Mouse (Mus musculus) forebrain, postnatal 0 days (tissue): ENCODE measurements around the gene Tet2. TPM values are rescaled to one million over a fixed set of nuclear protein-coding genes. Genes with fewer than 3 reads are reported as not detected.

ENCODE experiments used
- ATAC-seq: fragments of 200-750 bp; cut with Nextera tagmentation; 2 replicates; pipeline ENCODE4 v1.8.0; 2017; ENCODE audit warnings: mild to moderate bottlenecking, moderate library complexity
- DNase-seq: peaks from one replicate; pipeline ENCODE4 v3.0.0-alpha.2; 2015
- H3K27ac ChIP-seq: fragments of 300-500 bp; sonication (generic); 2 replicates; pipeline ENCODE4 v1.5.1; 2014; ENCODE audit warnings: low read depth, mild to moderate bottlenecking, antibody characterized with exemption, low read length, moderate library complexity, mixed read lengths
- H3K27me3 ChIP-seq: fragments of 300-500 bp; sonication (generic); 2 replicates; pipeline ENCODE4 v1.6.1; 2014; ENCODE audit warnings: mild to moderate bottlenecking, low read length, mixed read lengths; ENCODE audit not compliant: insufficient read depth
- H3K36me3 ChIP-seq: fragments of 300-500 bp; sonication (generic); 2 replicates; pipeline ENCODE4 v1.6.1; 2014; ENCODE audit warnings: mild to moderate bottlenecking, moderate library complexity; ENCODE audit not compliant: insufficient read depth
- H3K4me1 ChIP-seq: fragments of 300-500 bp; sonication (generic); 2 replicates; pipeline ENCODE4 v1.6.1; 2014; ENCODE audit warnings: antibody characterized with exemption; ENCODE audit not compliant: insufficient read depth
- H3K4me2 ChIP-seq: fragments of 300-500 bp; sonication (generic); 2 replicates; pipeline ENCODE4 v1.6.1; 2014; ENCODE audit warnings: low read depth, mild to moderate bottlenecking, moderate library complexity
- H3K4me3 ChIP-seq: fragments of 300-500 bp; sonication (generic); 2 replicates; pipeline ENCODE4 v1.5.1; 2014; ENCODE audit warnings: low read depth, low read length, mixed read lengths
- H3K9ac ChIP-seq: fragments of 300-500 bp; sonication (generic); 2 replicates; pipeline ENCODE4 v1.6.1; 2014; ENCODE audit warnings: mild to moderate bottlenecking
- H3K9me3 ChIP-seq: fragments of 300-500 bp; sonication (generic); 2 replicates; pipeline ENCODE4 v1.6.1; 2016; ENCODE audit warnings: low read length
- CTCF ChIP-seq: sonication (generic); IDR thresholded peaks from 2 replicates; pipeline ENCODE4 v1.5.1; 2016; ENCODE audit warnings: antibody characterized with exemption, control low read depth, low read depth
- WGBS: fragments of 180-500 bp; shearing (Covaris S2); extraction: QIAGEN DNeasy Blood & Tissue Kit; methylation state at CpG from one replicate; pipeline ENCODE4 v1.1.7; 2014; 5-methylcytosine and 5-hydroxymethylcytosine counted together
- polyA plus RNA-seq: library from polyadenylated mRNA; unstranded; fragments of >200 nt; fragmentation: Nextera tagmentation; extraction: Ambion mirVana; gene quantifications from 2 replicates; pipeline ENCODE4 v1.2.1, GENCODE M21; 2015
- total RNA-seq: library from RNA; depleted of rRNA; stranded (reverse); fragments of >200 nt; gene quantifications from 2 replicates; pipeline ENCODE4 v1.2.3, GENCODE M21; 2014

The Tet2 gene
- total and polyA plus RNA-seq, 2 experiments from 2014 or later = 11.8 to 49.6 TPM

DNA sequence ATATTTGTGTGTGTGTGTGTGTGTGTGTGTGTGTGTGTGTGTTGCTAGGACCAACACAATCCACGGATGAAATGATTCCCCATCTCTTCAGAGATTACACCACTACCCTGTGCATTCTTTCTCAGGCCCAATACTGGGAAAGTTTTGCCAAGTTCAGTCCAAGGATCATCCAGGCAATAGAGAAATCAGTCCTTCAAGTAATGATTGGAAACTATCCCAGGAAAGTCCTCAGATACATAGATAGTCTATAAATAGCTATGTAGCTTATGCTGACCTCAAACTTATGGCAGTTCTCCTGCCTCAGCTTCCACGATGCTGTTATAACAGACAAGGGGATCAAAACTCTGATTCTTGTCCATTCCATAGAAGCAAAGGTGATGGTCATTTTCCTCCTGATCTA, 13.8 kb downstream of the Tet2 start:
- TF ChIP-seq CTCF = no peak
- 81% methylated on average over 2 of the region's 2 CpGs for WGBS
- H3K27ac ChIP-seq = no peak overlapping the region
- no peaks in the 10 kb centered on the region for H3K36me3 ChIP-seq
- no peaks in the 10 kb centered on the region for H3K9me3 ChIP-seq
- H3K4me3 ChIP-seq = no peak overlapping the region
- DNase-seq (no peak), ATAC-seq (no peak)
- no peaks in the 10 kb centered on the region; the same call in 1 of the 2 replicates for H3K4me1 ChIP-seq
- no peak overlapping the region for H3K9ac ChIP-seq
- no peaks in the 10 kb centered on the region for H3K27me3 ChIP-seq
- H3K4me2 ChIP-seq = no peak overlapping the region

DNA sequence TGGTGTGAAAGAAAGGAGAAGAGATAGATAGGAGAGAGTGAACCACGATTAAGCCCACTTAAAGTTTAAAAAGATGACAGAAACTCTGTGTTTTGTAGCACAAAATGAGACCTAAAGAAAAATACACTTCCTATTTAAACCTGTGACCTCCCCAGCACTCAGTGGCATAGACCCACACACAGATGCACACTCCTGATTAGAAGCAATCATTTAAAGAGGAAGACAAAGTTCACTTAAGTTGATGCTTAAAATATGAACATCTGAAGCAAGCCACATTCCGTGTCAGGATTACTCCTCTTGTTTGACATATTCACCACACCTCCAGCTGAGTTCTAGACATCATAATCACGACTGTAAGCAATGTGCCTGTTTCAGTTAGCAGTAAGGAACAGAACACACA, 14.3 kb downstream of the Tet2 start:
- Histone ChIP-seq H3K36me3 (no peaks in the 10 kb centered on the region), H3K4me2 (no peak overlapping the region), H3K27ac (no peak overlapping the region), H3K4me3 (no peak overlapping the region), H3K9me3 (no peaks in the 10 kb centered on the region), H3K27me3 (no peaks in the 10 kb centered on the region), H3K4me1 (no peaks in the 10 kb centered on the region; the same call in 1 of the 2 replicates), H3K9ac (no peak overlapping the region)
- DNase-seq = no peak
- WGBS = 60% methylated on average over 3 of the region's 3 CpGs
- no peak for ATAC-seq
- no peak for TF ChIP-seq CTCF

DNA sequence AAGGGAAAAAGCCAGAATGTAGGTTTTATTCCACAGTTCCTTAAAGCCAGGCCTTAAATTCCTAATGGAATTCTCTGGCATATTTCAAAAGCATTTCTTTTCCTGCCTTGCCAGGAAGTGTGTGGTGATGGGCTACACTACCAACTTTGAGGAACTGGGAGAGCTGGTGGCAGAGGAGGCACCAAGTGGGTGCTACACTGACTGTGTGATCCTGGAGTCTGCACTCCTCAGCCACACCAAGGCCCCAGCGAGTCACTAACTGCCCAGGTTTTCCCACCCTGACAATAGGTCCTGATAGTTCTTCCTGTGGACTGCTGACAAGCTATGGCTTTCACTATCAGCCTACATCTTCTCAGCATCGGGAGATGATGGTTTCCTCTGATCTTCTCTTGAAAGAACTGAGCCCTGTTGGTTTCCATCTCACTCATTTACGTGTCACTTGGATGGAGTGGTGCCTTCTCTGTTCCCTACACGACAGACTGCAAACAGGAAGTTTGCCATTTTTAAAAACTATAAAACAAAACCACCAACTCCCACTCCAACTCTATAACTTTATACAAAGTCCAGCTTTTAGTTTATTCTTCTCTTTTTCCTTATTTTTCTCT, 18.7 kb downstream of the Tet2 start:
- H3K9me3 ChIP-seq = no peaks in the 10 kb centered on the region
- no peak overlapping the region for H3K4me2 ChIP-seq
- H3K4me1 ChIP-seq = no peaks in the 10 kb centered on the region
- no peak overlapping the region for H3K27ac ChIP-seq
- no peaks in the 10 kb centered on the region for H3K36me3 ChIP-seq
- no peaks in the 10 kb centered on the region for H3K27me3 ChIP-seq
- ATAC-seq = no peak
- 86% methylated on average over 4 of the region's 4 CpGs for WGBS
- no peak overlapping the region for H3K4me3 ChIP-seq
- no peak for TF ChIP-seq CTCF
- DNase-seq = no peak
- H3K9ac ChIP-seq = no peak overlapping the region

DNA sequence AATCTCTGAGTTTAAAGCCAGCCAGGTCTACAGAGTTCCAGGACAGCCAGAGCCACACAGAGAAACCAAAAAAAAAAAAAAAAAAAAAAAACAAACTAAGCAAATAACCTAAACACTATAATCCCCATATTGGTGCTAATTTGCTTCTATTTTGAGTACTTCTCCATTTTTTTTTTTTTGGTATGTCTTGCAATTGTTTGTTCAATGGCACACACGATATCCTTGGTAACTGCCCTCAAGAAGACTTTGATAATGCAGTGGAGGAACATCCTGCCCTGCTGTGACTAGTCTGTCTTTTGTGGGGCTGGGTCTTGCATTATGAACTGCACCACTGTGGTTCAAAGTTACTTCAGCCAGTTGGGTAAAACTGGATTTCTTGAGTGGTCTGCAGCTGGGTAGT, 19.4 kb downstream of the Tet2 start:
- no peak for ATAC-seq
- Histone ChIP-seq H3K4me1 (no peaks in the 10 kb centered on the region), H3K9me3 (no peaks in the 10 kb centered on the region), H3K27me3 (no peaks in the 10 kb centered on the region), H3K36me3 (no peaks in the 10 kb centered on the region), H3K4me2 (no peak overlapping the region), H3K27ac (no peak overlapping the region), H3K9ac (no peak overlapping the region), H3K4me3 (no peak overlapping the region)
- DNase-seq = no peak
- WGBS = 80% methylated on average over 1 of the region's 1 CpGs
- no peak for TF ChIP-seq CTCF

DNA sequence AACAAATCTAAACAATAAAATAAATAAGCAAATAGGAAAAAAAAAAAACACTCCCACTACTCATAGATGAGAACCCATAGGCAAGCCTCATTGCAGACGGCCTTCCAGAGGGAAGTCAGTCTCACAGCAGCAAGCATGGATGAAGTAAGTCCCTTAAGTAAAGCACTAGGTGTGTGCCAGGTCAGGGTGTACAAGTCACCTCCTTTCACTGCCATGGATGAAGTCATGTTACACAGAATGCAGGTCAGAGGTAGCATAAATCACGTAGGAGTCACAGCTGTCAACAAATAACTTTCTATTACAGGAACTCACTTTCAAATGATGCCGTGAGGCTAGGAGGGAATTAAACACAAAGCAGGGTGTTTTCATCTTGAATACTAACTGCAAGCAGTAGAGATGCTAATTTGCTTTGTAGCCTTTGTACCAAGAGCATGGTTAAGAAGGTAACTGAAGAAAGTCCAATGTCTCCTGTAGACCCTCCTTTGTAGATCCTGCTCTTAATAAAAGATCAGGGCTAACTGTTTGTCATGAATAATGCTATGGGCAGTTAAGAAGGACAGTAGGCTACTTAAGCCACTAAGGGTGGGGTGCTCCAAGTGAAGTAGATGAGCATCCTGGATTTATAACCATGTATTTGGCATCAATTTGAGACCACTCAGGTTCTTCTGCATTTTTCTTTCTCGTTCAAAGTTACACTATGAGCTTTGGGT, 20.4 kb downstream of the Tet2 start:
- Histone ChIP-seq H3K9me3 (no peaks in the 10 kb centered on the region), H3K4me3 (no peak overlapping the region), H3K36me3 (no peaks in the 10 kb centered on the region), H3K4me1 (no peaks in the 10 kb centered on the region), H3K4me2 (no peak overlapping the region), H3K27ac (no peak overlapping the region), H3K27me3 (no peaks in the 10 kb centered on the region), H3K9ac (no peak overlapping the region)
- ATAC-seq = no peak
- no peak for TF ChIP-seq CTCF
- no peak for DNase-seq
- WGBS = 80% methylated on average over 4 of the region's 4 CpGs

DNA sequence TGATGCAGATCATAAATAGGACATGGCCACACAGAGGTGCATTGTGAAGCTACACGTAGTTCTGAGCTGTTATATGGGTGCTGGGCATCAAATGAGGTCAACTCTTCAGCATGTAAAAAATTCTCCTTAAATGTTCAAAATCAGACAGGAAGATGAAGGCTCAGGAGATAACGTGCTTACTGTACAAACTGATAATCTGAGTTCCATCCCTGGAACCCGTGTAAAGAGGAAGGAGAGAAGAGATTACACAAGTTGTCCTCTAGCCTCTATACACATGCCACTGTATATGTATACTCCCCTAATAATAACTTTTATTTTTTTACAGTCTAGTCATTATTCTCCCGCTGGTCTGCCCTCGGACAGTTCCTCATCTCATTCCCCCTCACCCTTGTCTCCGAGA, 21.7 kb downstream of the Tet2 start:
- Histone ChIP-seq H3K4me1 (no peaks in the 10 kb centered on the region), H3K9me3 (no peaks in the 10 kb centered on the region), H3K27ac (no peak overlapping the region), H3K4me2 (no peak overlapping the region), H3K9ac (no peak overlapping the region), H3K4me3 (no peak overlapping the region), H3K36me3 (no peaks in the 10 kb centered on the region), H3K27me3 (no peaks in the 10 kb centered on the region)
- no peak for TF ChIP-seq CTCF
- ATAC-seq (no peak), DNase-seq (no peak)
- 89% methylated on average over 6 of the region's 6 CpGs for WGBS

DNA sequence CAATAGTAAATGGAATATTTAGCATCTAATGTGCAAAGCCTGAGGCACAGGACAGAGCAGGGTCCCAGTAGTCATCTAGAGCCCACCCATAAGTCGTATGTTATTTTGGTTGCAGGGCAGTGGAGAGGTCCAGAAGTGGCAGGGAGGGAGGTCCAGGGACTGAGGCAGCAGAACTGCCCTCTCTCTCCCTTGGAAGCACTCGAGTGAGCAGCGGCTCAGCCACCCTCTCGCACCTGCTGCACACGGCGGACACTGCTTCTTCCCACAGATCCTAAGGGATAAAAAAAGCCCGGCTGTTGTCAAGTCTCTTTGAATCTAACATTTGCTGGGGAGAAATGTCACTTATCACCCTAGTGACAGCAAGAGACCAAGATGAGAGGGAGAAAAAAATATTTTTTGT, 22.6 kb downstream of the Tet2 start:
- H3K9me3 ChIP-seq = no peaks in the 10 kb centered on the region
- no peak for DNase-seq
- H3K27ac ChIP-seq = no peak overlapping the region
- H3K4me1 ChIP-seq = no peaks in the 10 kb centered on the region
- no peak for ATAC-seq
- H3K36me3 ChIP-seq = no peaks in the 10 kb centered on the region
- H3K9ac ChIP-seq = no peak overlapping the region
- WGBS = 64% methylated on average over 7 of the region's 7 CpGs
- H3K4me3 ChIP-seq = no peak overlapping the region
- TF ChIP-seq CTCF = no peak
- H3K4me2 ChIP-seq = no peak overlapping the region
- no peaks in the 10 kb centered on the region for H3K27me3 ChIP-seq
